Mouse (Mus musculus): Measurements from ENCODE around the gene Eif4a2. TPM values are rescaled to one million over a fixed set of nuclear protein-coding genes. Genes with fewer than 3 reads are reported as not detected.

The Eif4a2 gene
- polyA plus RNA-seq, 1 experiment: 108 TPM

DNA sequence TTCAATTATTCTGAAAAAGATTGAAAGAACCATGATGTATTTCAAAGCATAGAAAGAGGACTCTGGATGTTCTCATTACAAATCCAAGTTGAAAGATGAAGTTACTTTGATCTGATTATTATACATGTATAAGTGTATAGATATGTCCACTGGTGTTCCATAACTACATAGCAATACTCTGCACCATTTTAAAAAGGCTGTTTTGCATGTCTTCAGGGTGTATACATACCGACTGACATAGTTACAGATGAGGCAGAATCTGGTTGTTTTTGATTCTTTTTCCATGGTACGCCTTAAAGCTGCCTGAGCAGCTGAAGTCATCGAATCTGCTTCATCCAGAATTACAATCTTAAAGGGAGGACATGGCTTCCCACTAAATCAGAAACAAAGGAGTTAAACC lies 8.2 kb downstream of the Eif4a2 start:
- Histone ChIP-seq H3K27ac (ENCODE audit: control insufficient read depth, insufficient read depth, low read depth, low read length) (no peak overlapping the region), H3K4me3 (ENCODE audit: control insufficient read depth, low read depth, low read length) (no peak overlapping the region), H3K27me3 (ENCODE audit: control insufficient read depth, insufficient read depth, low read length) (no peaks in the 10 kb centered on the region), H3K36me3 (ENCODE audit: control insufficient read depth, insufficient read depth, low read length) (no peaks in the 10 kb centered on the region; the same call in 1 of the 2 replicates), H3K4me1 (ENCODE audit: control insufficient read depth, insufficient read depth, low read length) (no peaks in the 10 kb centered on the region)
- TF ChIP-seq POLR2A (IDR thresholded peaks at IDR 0.05; ENCODE audit: control insufficient read depth, low read depth, low read length): no peak
- TF ChIP-seq CTCF (IDR thresholded peaks at IDR 0.05; ENCODE audit: control insufficient read depth, insufficient read depth, insufficient replicate concordance, low read depth, low read length): no peak

- no peak for TF ChIP-seq POLR2A (IDR thresholded peaks at IDR 0.05; ENCODE audit: control insufficient read depth, low read depth, low read length)
- TF ChIP-seq CTCF (IDR thresholded peaks at IDR 0.05; ENCODE audit: control insufficient read depth, insufficient read depth, insufficient replicate concordance, low read depth, low read length): no peak
Observed at GRCm38 (mm10) chr16:23117173-23117572, 9.9 kb downstream of the Eif4a2 start.

DNA sequence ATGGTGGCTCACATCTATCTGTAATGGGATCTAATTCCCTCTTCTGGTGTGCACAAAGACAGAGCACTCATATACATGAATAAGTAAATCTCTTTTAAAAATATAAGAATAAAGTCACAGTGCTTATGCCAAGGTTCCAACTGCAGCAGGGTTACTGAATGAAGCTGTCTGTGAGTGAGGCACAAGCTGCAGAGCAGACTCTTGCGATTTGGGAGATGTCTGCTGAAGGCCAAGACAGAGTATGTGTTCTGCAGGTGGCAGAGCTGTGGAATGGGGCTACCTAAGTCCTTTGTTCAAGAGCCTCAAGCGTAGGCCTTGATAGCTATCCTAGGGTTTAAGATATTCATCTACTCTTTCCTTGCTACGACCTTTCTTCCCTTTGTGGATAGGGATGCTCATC lies 15.2 kb downstream of the Eif4a2 start:
- Histone ChIP-seq H3K27ac (ENCODE audit: control insufficient read depth, insufficient read depth, low read depth, low read length) (no peak overlapping the region), H3K4me3 (ENCODE audit: control insufficient read depth, low read depth, low read length) (no peak overlapping the region), H3K4me1 (ENCODE audit: control insufficient read depth, insufficient read depth, low read length) (peaks cover 2% of the 10 kb centered on the region), H3K27me3 (ENCODE audit: control insufficient read depth, insufficient read depth, low read length) (no peaks in the 10 kb centered on the region), H3K36me3 (ENCODE audit: control insufficient read depth, insufficient read depth, low read length) (no peaks in the 10 kb centered on the region; the same call in 1 of the 2 replicates)
- TF ChIP-seq POLR2A (IDR thresholded peaks at IDR 0.05; ENCODE audit: control insufficient read depth, low read depth, low read length) (no peak), CTCF (IDR thresholded peaks at IDR 0.05; ENCODE audit: control insufficient read depth, insufficient read depth, insufficient replicate concordance, low read depth, low read length) (no peak)

More at GRCm38 (mm10) chr16:23117173-23117572, 9.9 kb downstream of the Eif4a2 start:
- no peaks in the 10 kb centered on the region for H3K27me3 ChIP-seq (ENCODE audit: control insufficient read depth, insufficient read depth, low read length)
- no peak overlapping the region for H3K4me3 ChIP-seq (ENCODE audit: control insufficient read depth, low read depth, low read length)
- H3K36me3 ChIP-seq (ENCODE audit: control insufficient read depth, insufficient read depth, low read length): no peaks in the 10 kb centered on the region; the same call in 1 of the 2 replicates
- no peaks in the 10 kb centered on the region for H3K4me1 ChIP-seq (ENCODE audit: control insufficient read depth, insufficient read depth, low read length)
- no peak overlapping the region for H3K27ac ChIP-seq (ENCODE audit: control insufficient read depth, insufficient read depth, low read depth, low read length)

DNA sequence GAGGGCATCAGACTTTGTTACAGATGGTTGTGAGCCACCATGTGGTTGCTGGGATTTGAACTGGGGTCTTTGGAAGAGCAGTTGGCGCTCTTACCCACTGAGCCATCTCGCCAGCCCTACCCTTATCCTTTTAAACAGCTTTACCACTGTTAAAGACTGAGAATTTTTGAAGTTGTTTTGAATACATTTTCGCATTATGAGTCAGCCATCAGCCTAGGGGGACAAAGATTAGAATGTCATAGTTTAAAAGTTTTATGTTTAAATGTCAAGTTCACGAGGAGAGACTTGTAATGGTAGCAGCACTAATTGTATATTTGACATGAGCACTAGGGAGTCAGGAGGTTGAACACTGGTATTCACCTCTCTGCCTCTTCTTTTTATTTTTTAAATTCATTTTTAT lies 15.9 kb downstream of the Eif4a2 start:
- no peaks in the 10 kb centered on the region for H3K27me3 ChIP-seq (ENCODE audit: control insufficient read depth, insufficient read depth, low read length)
- H3K36me3 ChIP-seq (ENCODE audit: control insufficient read depth, insufficient read depth, low read length): no peaks in the 10 kb centered on the region; the same call in 1 of the 2 replicates
- no peak overlapping the region for H3K4me3 ChIP-seq (ENCODE audit: control insufficient read depth, low read depth, low read length)
- H3K4me1 ChIP-seq (ENCODE audit: control insufficient read depth, insufficient read depth, low read length): peaks cover 2% of the 10 kb centered on the region
- TF ChIP-seq POLR2A (IDR thresholded peaks at IDR 0.05; ENCODE audit: control insufficient read depth, low read depth, low read length) (no peak), CTCF (IDR thresholded peaks at IDR 0.05; ENCODE audit: control insufficient read depth, insufficient read depth, insufficient replicate concordance, low read depth, low read length) (no peak)
- no peak overlapping the region for H3K27ac ChIP-seq (ENCODE audit: control insufficient read depth, insufficient read depth, low read depth, low read length)

DNA sequence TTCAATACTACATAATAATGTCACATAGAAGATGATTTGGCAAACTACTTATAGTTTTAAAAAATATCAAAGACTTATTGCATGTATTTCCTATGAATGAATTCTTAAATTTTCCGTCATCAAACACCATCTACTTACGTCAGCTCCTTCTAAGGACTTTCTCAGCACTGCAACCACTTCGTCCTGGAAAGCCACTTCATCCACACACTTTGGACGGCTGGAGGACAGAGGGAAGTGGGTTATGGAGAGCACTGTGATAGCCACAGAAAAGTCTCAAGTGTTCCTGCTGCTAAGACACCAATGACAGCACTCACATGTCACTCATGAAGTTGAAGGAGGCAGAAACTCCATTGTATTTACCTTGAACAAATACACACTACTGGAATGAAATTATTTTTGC lies 17.2 kb downstream of the Eif4a2 start:
- H3K4me1 ChIP-seq (ENCODE audit: control insufficient read depth, insufficient read depth, low read length): peaks cover 4% of the 10 kb centered on the region
- H3K4me3 ChIP-seq (ENCODE audit: control insufficient read depth, low read depth, low read length): no peak overlapping the region
- no peaks in the 10 kb centered on the region for H3K27me3 ChIP-seq (ENCODE audit: control insufficient read depth, insufficient read depth, low read length)
- H3K27ac ChIP-seq (ENCODE audit: control insufficient read depth, insufficient read depth, low read depth, low read length): no peak overlapping the region
- TF ChIP-seq POLR2A (IDR thresholded peaks at IDR 0.05; ENCODE audit: control insufficient read depth, low read depth, low read length) (no peak), CTCF (IDR thresholded peaks at IDR 0.05; ENCODE audit: control insufficient read depth, insufficient read depth, insufficient replicate concordance, low read depth, low read length) (no peak)
- no peaks in the 10 kb centered on the region; the same call in 1 of the 2 replicates for H3K36me3 ChIP-seq (ENCODE audit: control insufficient read depth, insufficient read depth, low read length)

- H3K4me1 ChIP-seq (ENCODE audit: control insufficient read depth, insufficient read depth, low read length): peaks cover 4% of the 10 kb centered on the region
Observed at GRCm38 (mm10) chr16:23127311-23127672, 20.0 kb downstream of the Eif4a2 start.

GRCm38 (mm10) chr16:23127673-23128375 lies 20.6 kb downstream of the Eif4a2 start, which contains the start of gene Rfc4:
Gene Rfc4, minus strand, starts transcription at chr16:23127737.
- no peak for TF ChIP-seq CTCF (IDR thresholded peaks at IDR 0.05; ENCODE audit: control insufficient read depth, insufficient read depth, insufficient replicate concordance, low read depth, low read length)
- peak; percentile 80 for TF ChIP-seq POLR2A (IDR thresholded peaks at IDR 0.05; ENCODE audit: control insufficient read depth, low read depth, low read length)
- peak within 1 kb of the TSS; percentile 89 for H3K27ac ChIP-seq (ENCODE audit: control insufficient read depth, insufficient read depth, low read depth, low read length)
- H3K4me1 ChIP-seq (ENCODE audit: control insufficient read depth, insufficient read depth, low read length): peaks cover 4% of the 10 kb centered on the region
- H3K4me3 ChIP-seq (ENCODE audit: control insufficient read depth, low read depth, low read length): peak within 1 kb of the TSS; percentile 94
- no peaks in the 10 kb centered on the region for H3K36me3 ChIP-seq (ENCODE audit: control insufficient read depth, insufficient read depth, low read length)
- H3K27me3 ChIP-seq (ENCODE audit: control insufficient read depth, insufficient read depth, low read length): no peaks in the 10 kb centered on the region

More at GRCm38 (mm10) chr16:23127311-23127672, 20.0 kb downstream of the Eif4a2 start:
- H3K4me3 ChIP-seq (ENCODE audit: control insufficient read depth, low read depth, low read length): peak overlapping the region; percentile 94
- no peak for TF ChIP-seq CTCF (IDR thresholded peaks at IDR 0.05; ENCODE audit: control insufficient read depth, insufficient read depth, insufficient replicate concordance, low read depth, low read length)
- TF ChIP-seq POLR2A (IDR thresholded peaks at IDR 0.05; ENCODE audit: control insufficient read depth, low read depth, low read length): no peak
- H3K27ac ChIP-seq (ENCODE audit: control insufficient read depth, insufficient read depth, low read depth, low read length): no peak overlapping the region
- no peaks in the 10 kb centered on the region; the same call in 1 of the 2 replicates for H3K36me3 ChIP-seq (ENCODE audit: control insufficient read depth, insufficient read depth, low read length)
- no peaks in the 10 kb centered on the region for H3K27me3 ChIP-seq (ENCODE audit: control insufficient read depth, insufficient read depth, low read length)

Data from testis, adult 2 months (tissue).